Mouse (Mus musculus): ENCODE results near the gene Slc9a7. TPM values are rescaled to one million over a fixed set of nuclear protein-coding genes. Genes with fewer than 3 reads are reported as not detected.

The Slc9a7 gene
- 0.85 TPM for polyA plus RNA-seq (2014; fragmentation: Illumina TruSeq; extraction: RNeasy Lipid Tissue Mini Kit (QIAGEN cat#74804); ENCODE audit: low replicate concordance)

GRCm38 (mm10) chrX:20291282-20292039 is at the start of gene Slc9a7:
Slc9a7 (minus strand) TSS chrX:20291807.

GRCm38 (mm10) chrX:20059381-20059971 is 232.1 kb downstream of the Slc9a7 start, which contains the start of gene Chst7:
Chst7 (plus strand) TSS chrX:20059560.

Other genes starting within 250 kb of the Slc9a7 start
- not detected for gene Chst7, start 232.2 kb downstream of the Slc9a7 start, polyA plus RNA-seq (2014; fragmentation: Illumina TruSeq; extraction: RNeasy Lipid Tissue Mini Kit (QIAGEN cat#74804); ENCODE audit: low replicate concordance)
- 140 TPM for gene Rp2, start 72.7 kb upstream of the Slc9a7 start, polyA plus RNA-seq (2014; fragmentation: Illumina TruSeq; extraction: RNeasy Lipid Tissue Mini Kit (QIAGEN cat#74804); ENCODE audit: low replicate concordance)
- 17.1 TPM for gene Jade3, start 133.9 kb upstream of the Slc9a7 start, polyA plus RNA-seq (2014; fragmentation: Illumina TruSeq; extraction: RNeasy Lipid Tissue Mini Kit (QIAGEN cat#74804); ENCODE audit: low replicate concordance)

Measured in small intestine, adult 10 weeks (tissue).